Mouse (Mus musculus) gastrocnemius, postnatal 36 days (tissue): ENCODE results near the gene Prdm15. TPM values are rescaled to one million over a fixed set of nuclear protein-coding genes. Genes with fewer than 3 reads are reported as not detected.
A peak's percentile ranks its signal among the peaks of the same experiment; 100 is the strongest.

Experiments
- DNase-seq, 2 experiments: peaks; one replicate each; pipeline ENCODE4 v3.0.0; 2022
- intact Hi-C: fragments of 180-260 bp; cut with DNase I; formaldehyde crosslinking; loops from one replicate; pipeline ENCODE4 v1.15.1; 2025
- microRNA-seq, 2 experiments: library from miRNA; unstranded; fragments of <30 nt; microRNA quantifications; one replicate each; pipeline ENCODE4 v1.2.0; 2021
- total RNA-seq, 2 experiments: library from RNA; stranded (reverse); gene quantifications; 2 replicates each; pipeline ENCODE4 v1.2.3; 2021

The Prdm15 gene
- total RNA-seq, 2 experiments from 2014 or later: 5.3 to 6.1 TPM

- intact Hi-C loops: no loop called here
Measured at GRCm38 (mm10) chr16:97758288-97758687, 93.4 kb downstream of the Prdm15 start.

GRCm38 (mm10) chr16:97756460-97756859 lies 95.2 kb downstream of the Prdm15 start:
- DNase-seq: no peak
- intact Hi-C loops: no loop called here

More at GRCm38 (mm10) chr16:97758288-97758687, 93.4 kb downstream of the Prdm15 start:
- DNase-seq: no peak

- intact Hi-C loops: no loop called here
- no peak for DNase-seq
Measured at GRCm38 (mm10) chr16:97752316-97752941, 99.2 kb downstream of the Prdm15 start.

GRCm38 (mm10) chr16:97751884-97752283 lies 99.8 kb downstream of the Prdm15 start:
- DNase-seq: peak in 1 of 2 experiments; percentile 40
- intact Hi-C loops: no loop called here

DNA sequence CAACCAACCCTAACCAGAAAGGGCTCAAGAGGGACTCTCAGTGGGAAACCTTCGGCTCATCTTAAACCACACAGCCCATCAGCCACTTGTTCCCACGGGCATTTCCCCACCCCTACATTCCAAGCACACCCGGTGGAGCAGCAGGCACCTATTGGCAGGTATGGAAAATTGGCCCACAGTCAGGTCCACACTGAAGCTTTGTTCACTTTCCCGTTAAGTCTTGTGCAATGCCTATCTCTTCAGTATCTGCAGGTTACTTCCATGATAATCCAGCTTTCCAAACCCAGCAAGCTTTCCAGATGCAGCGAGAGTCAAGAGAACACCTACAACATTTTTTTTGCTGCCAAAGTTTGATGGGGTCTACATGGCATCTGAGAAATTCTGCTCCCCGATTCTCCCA lies 103.2 kb downstream of the Prdm15 start:
- DNase-seq: no peak
- intact Hi-C loops: no loop called here

Small RNA genes lying within 50 kb of the gene (microRNA-seq; reads per million reads assigned to microRNA genes)
- 2.1 to 3.0 reads per million in 2 experiments for gene Mir6964

Other genes starting within 250 kb of the Prdm15 start
- gene Tmprss2, start 240.7 kb downstream of the Prdm15 start, total RNA-seq: not detected
- gene Ripk4, start 88.1 kb downstream of the Prdm15 start, total RNA-seq: not detected
- 100 to 1,000 TPM; 194 to 223 TPM for gene C2cd2, start 110.7 kb upstream of the Prdm15 start, total RNA-seq
- 1 to 10 TPM; 5.6 to 6.4 TPM for gene Zbtb21, start 110.8 kb upstream of the Prdm15 start, total RNA-seq
- 1 to 10 TPM; 6.4 to 6.7 TPM for gene B230307C23Rik, start 145.5 kb upstream of the Prdm15 start, total RNA-seq
- gene A630089N07Rik, start 230.6 kb upstream of the Prdm15 start, total RNA-seq: 1 to 10 TPM; 2.2 to 2.7 TPM